Mouse (Mus musculus) kidney, adult 10 weeks (tissue): ENCODE data around the gene Gm8267. TPM values are rescaled to one million over a fixed set of nuclear protein-coding genes. Genes with fewer than 3 reads are reported as not detected.

Experiments
- polyA plus RNA-seq: library from polyadenylated mRNA; stranded (reverse); fragments of 350-450 nt; fragmentation: Illumina TruSeq; extraction: RNeasy Lipid Tissue Mini Kit (QIAGEN cat#74804); gene quantifications from one replicate; pipeline ENCODE4 v1.2.3, GENCODE M21; 2014; ENCODE audit warnings: low read depth, low replicate concordance

Gm8267 gene
- polyA plus RNA-seq = not detected

GRCm38 (mm10) chr14:44750240-44750639, at the start of gene Gm8267:
Gene Gm8267 (minus strand): TSS chr14:44750340.

GRCm38 (mm10) chr14:44706356-44706755, 43.8 kb downstream of the Gm8267 start, which contains the start of gene Gm8257:
Gene Gm8257 (minus strand): TSS chr14:44706456.

Other genes with a start within 250 kb of the Gm8267 start
- not detected for gene Gm17093, start 232.1 kb downstream of the Gm8267 start, polyA plus RNA-seq
- gene Gm8247, start 167.2 kb downstream of the Gm8267 start, polyA plus RNA-seq = not detected
- gene Gm5624, start 122.4 kb downstream of the Gm8267 start, polyA plus RNA-seq = not detected
- not detected for gene Gm8257, start 43.9 kb downstream of the Gm8267 start, polyA plus RNA-seq
- not detected for gene Ptgdr, start 109.0 kb upstream of the Gm8267 start, polyA plus RNA-seq
- 0.28 TPM for gene Ptger2, start 237.9 kb upstream of the Gm8267 start, polyA plus RNA-seq